Mouse (Mus musculus) kidney, postnatal 10 days (tissue): ENCODE results near the gene Dnajc25.

Experiments used
- DNase-seq: peaks from one replicate; pipeline ENCODE4 v3.0.0; 2021; ENCODE audit warnings: mixed read lengths

Dnajc25 gene

DNA sequence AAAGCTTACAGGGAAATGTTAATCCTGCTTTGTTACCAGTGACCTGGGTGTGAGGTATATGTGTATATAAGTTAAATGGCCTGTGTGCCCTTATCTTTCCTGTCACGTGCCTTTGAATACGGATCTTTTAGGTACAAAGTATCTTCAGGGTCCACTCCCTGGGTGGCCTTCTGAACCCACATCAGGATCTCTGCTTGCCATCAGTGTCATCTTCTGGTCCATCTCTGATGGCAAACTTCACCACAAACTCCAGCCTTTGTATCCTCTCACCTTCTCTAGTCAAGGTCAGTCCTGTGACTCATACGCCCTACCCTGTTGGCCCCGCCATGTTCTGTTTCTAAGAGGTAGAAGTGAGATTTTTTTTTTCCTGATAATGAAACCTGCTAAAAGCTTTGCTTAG is at the start of gene Dnajc25:
Dnajc25 (plus strand) TSS at position 301 of the 400 bp plus-strand sequence.
- DNase-seq, result no peak

- DNase-seq, result no peak
Measured at GRCm38 (mm10) chr4:58948391-58948790, 46.5 kb upstream of the Dnajc25 start.

DNA sequence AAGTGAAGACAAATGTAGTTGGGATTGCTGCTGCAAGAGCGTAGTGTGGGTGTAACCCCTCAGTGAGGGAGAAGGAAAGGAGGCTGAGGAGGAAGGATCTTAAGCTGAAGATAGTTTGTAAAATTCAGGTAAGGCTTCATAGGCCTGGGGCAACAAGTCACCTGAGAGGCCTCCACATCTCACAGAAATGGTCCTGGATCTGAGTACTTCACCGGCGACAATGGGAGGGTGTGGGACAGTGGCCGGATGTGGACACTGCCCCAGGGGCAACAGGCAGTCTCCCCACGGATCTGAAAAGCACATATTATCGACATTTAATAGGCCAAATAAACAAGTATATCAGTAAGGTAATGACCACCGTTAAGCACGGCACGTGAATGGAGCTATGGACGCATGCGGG is 42.2 kb upstream of the Dnajc25 start:
- no peak for DNase-seq

DNA sequence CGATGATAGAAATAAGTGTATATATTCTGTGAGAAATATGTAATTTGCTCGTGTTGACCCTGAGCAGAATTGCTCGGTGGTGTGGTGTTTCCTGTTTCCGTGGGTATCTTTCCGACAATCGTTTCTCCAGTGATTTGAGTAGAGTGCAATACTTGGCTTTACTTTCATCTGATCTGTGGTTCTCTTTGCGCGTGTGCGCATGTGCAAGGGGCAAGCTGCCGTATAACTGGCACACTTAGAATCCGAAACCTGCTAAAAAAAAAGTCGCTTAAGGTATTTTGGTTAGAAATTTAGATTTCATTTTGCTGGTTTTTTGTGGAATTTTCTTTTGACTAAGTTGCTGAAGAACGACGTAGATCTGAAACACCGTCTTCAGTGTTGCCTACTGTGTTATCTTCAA is 33.1 kb upstream of the Dnajc25 start:
- DNase-seq, result no peak

DNA sequence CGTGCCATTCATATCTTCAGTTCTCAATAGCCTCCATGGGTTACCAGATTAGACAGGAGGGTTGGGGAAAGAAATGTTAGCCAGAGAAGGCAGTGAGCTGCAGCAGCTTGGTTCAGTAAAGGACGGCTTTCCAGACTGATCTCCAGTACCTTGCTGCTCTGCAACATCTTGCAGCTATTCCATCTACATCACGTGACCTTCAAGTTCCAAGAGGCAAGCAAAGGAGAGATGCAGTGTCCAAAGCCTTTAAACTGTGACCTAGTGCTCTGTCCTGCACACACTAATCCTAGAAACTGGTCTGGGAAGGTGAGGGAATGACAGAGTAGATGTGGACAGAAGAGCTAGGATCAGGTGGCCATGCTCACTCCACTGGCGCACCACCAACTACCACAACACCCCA is 31.6 kb upstream of the Dnajc25 start:
- DNase-seq, result no peak

DNA sequence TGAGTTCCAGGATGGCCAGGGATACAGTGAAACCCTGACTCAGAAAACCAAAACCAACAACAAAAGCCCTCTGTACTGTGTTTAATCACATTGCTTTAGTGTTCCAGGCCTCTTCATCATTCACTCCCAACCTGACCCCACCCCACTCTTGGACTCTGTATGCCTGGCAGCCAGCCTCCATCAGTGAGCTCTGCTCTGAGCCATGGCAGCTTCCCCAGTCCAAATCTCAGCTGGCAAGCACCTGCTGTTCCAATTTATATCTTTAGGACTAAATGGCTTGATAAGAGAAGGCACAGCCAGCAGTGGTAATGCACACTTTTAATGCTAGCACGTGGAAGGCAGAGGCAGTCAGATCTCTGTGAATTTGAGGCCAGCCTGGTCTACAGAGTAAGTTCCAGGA is 29.7 kb upstream of the Dnajc25 start:
- no peak for DNase-seq

GRCm38 (mm10) chr4:58970678-58971077 is 24.2 kb upstream of the Dnajc25 start:
- DNase-seq, result no peak

DNA sequence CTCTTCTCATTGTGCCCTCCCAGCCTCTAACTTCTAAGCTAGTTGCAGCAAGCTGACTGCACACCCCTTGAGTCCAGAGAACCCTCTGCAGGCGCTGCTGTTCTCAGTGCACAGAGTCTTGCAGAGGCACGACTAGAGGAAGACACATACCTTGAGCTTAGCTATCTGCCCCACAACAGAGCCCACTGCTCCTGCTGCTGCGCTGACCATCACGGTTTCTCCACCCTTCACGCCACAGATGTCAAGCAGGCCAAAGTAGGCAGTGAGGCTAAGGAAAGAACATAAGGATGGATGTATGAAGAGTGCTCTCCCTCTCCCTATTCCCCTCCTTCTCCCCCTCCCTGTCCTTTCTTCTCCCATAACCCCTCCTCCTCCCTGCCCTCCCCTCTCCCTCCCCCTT is 19.2 kb upstream of the Dnajc25 start:
- DNase-seq, result no peak

DNA sequence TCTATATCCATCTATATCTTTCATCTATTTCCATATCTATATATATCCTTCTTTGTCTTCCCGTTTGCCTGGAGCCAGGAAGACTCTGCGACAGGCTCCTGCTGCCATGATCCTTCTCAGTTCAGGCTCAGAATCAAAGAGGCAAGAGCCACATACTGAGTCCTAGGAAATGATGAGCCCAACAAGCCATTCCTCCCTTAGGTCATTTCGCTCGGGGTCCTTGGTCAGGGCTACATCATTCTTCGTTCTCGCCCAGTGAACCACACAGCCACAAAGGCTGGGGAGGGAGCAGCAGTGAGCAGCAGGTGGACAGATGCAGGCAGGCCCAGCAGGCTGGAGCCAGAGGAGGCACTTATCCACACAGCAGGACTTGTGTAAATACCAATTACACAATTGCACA is 13.4 kb upstream of the Dnajc25 start:
- no peak for DNase-seq

GRCm38 (mm10) chr4:58982806-58983205 is 12.1 kb upstream of the Dnajc25 start:
- DNase-seq, result no peak

GRCm38 (mm10) chr4:58985157-58985648 is 9.7 kb upstream of the Dnajc25 start:
- DNase-seq, result peak; percentile 88

- DNase-seq, result peak; percentile 90
Measured at GRCm38 (mm10) chr4:58986540-58987190, 8.2 kb upstream of the Dnajc25 start, which contains the start of gene Ptgr1. Gene Ptgr1 (minus strand): TSS chr4:58987119.

DNA sequence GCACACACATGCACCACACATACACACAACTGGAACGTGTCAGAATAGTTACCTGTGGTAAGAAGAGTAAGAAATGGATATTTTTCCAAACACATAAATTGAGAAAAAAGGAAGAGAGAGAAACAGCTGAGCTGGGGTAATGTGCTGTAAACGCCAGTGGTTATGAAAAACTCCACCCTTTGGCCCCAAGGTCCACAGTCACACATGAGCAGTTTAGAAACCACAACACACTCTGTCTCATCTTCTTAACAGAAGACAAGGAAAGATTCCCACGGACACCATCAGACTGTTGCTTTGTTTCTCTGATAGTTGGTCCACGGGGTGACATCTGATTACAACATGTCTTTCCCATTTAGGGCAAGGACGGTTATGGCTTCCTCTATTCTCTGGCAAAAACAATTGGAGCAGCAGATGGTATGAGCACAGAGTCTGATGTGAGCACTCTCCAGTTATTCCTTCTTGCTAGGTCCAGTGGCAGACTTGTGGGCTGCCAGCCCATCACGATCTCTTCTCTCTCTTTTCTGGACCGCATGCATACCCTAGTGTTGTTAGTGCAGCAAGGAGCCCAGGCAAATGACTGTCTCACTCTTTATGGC is 5.5 kb upstream of the Dnajc25 start:
- DNase-seq, result no peak

DNA sequence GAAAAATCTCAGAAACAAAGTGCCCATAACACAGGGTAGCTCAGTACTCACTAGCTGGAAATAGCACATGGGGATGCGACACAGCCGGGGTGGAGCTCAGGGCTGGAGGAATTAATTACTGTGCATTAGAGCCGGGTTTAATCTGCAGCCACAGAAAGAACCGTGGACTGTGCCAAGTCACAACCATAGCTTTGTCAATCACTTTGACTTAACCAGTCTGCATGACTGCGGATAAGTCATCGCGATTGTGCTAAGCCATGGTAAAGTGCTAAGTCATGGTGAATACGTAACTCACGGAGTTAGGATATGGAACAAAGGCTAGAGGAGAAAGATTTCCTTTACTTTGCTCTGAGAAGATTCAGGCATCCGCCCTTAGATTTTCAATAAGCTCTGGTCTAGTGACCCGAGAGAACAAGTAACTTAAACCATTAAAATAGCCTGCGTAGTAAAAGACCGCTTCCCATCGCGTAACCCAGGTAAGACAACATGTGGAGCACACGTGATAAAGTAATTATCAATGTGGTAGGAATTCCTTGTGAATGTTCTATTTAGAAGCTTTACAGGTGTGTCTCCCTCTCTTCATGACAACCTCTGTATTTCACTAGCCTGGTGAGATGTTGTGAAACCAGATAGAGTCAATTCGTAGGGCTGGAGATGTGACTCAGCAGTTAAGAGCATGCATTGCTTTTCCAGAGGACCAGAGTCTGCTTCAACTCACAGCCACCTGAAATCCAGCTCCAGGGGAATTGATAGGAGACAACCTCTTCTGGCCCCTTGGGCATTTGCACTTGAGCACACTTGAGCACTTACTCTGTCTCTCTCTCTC is 4.0 kb upstream of the Dnajc25 start:
- DNase-seq, result no peak

GRCm38 (mm10) chr4:58992195-58992594 is 2.7 kb upstream of the Dnajc25 start:
- no peak for DNase-seq

DNA sequence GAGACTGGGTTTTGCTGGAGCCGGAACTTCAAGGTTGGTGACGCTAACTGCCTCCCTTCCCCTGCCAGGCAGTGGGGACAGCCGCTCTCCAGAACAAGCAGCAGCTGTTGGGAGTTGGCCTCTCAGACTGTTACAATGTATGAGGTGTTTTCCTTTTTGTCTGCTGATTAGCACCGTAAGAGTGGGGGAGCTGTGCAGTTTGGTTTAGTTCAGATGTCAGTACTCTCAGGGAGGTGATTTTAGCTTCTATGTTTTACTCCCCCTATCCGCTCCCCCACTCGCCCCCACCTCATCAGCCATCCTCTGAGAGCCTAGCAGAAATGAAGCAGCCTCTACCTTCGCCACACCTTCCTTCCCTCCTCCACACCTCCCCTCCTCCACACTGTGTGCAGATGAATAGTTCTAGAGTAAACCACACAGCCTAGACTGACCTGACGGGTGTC is 410 bp downstream of the Dnajc25 start:
- DNase-seq, result no peak

GRCm38 (mm10) chr4:58997081-58997480 is 2.2 kb downstream of the Dnajc25 start:
- DNase-seq, result peak; percentile 63

DNA sequence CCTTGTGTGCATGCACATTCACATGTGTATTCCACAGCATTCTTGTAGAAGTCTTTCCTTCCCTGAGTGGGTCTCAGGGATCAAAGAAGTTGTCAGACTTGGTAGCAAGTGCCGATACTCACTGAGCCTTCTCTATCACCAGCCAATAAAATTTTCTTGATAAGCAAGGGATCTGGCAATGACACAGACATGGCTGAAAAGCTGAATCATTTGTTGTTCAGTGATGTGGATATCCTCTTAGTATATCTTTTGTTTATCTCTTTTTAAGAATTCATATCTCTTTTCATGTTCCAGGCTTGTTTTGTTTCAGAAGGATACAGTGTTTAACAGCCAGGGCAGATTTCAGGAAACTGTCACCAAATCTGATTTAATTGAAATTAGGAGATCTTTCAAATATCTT is 3.8 kb downstream of the Dnajc25 start:
- DNase-seq, result no peak

DNA sequence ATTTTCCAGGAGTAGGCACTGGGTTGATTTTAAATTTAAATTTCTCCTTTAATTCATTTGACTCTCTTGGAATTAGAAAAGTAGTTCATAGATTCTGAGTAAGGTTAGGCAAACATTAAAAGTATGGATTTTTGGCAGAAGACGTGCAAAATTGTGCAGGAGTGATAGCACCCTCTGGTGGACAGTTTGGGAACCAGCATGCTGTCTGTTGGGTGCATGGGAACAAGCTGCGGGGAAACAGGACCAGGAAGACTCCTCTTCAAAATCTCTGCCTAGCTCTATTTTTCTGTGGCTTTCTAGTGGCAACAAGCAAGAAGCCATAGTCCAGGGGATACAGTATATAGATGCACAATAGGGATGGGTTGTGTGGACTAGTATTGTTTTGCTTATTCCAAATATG is 4.8 kb downstream of the Dnajc25 start:
- peak; percentile 87 for DNase-seq

- peak; percentile 35 for DNase-seq
Measured at GRCm38 (mm10) chr4:59000614-59001013, 5.8 kb downstream of the Dnajc25 start.

DNA sequence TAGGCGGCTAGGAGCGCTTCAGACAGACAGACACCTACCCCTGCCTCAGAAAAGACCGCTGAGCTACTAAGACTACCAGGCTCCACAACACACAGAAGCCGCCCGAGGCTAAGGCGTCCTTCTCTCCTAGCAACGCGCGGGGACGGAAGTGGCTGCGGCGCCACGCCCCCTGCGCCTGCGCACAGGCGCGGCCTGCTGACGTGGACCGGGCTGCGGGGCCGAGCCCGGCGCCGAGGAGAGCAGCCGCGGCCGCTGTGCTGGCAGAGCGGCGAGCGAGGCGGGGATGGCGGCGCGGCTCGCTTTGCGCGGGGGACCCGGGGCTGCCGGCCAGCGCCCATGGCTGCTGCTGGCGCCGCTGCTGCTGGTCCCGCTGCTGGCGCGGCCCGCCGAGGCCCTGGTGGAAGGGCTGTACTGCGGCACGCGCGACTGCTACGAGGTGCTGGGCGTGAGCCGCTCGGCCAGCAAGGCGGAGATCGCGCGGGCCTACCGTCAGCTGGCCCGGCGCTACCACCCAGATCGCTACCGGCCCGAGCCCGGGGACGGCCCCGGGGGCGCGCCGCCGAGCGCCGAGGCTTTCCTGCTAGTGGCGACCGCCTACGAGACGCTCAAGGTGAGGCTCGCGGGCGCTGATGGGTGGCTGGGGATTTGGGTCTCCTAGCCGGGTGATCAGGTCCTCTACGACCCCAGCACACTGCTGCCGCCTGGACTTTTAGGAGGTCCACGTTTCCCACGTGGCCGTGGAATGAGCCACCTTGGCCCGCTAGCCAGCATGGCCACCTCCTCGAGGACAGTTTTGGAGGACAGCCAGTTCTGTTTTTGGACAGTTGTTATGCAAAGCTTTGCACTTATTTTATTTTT is 8.3 kb downstream of the Dnajc25 start, which contains the start of gene Gm20503:
Gm20503 (plus strand) TSS at position 263 of the 858 bp plus-strand sequence.
- DNase-seq, result peak; percentile 96

DNA sequence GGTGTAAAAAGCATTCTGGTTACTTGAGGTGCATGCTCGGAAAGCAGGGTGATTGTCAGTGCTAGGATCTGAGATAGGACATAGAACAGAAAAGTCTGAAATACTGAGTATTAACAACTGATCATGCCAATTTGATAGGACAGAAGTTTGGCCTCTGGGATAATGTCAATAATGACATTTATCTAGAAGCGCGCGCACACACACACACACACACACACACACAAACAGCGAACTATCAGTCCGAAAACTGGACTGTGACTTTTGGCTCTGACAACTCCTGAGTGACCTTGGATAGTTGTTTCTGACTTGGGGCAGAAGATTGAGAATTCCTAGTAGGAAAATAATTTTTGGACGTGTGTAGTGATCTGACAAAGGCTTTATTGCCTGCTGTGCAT is 8.9 kb downstream of the Dnajc25 start:
- no peak for DNase-seq

DNA sequence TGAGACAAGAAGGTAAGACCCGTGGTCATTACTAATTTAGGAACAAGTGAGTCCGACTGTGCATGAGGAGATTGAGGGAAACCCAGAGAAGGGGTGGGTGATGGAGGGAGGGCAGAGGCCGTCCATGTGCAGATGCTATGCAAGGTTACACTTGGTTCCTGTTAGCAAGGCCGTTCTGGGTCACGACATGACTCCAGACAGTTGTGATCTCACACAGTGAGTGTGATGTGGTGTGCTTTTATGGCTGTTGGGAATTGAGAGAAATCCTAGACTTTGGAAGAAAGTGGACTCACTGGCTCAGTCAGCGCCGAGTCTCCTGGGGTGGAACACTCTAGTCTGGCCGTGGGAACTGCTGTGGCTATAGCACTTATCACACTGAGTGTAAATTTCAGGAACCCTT is 11.3 kb downstream of the Dnajc25 start:
- no peak for DNase-seq
